Mouse (Mus musculus): ENCODE results near the gene Scaper. TPM values are rescaled to one million over a fixed set of nuclear protein-coding genes. Genes with fewer than 3 reads are reported as not detected.

Scaper gene
- total and polyA plus RNA-seq, 3 experiments = 4.2 to 5.2 (median 4.5) TPM

DNA sequence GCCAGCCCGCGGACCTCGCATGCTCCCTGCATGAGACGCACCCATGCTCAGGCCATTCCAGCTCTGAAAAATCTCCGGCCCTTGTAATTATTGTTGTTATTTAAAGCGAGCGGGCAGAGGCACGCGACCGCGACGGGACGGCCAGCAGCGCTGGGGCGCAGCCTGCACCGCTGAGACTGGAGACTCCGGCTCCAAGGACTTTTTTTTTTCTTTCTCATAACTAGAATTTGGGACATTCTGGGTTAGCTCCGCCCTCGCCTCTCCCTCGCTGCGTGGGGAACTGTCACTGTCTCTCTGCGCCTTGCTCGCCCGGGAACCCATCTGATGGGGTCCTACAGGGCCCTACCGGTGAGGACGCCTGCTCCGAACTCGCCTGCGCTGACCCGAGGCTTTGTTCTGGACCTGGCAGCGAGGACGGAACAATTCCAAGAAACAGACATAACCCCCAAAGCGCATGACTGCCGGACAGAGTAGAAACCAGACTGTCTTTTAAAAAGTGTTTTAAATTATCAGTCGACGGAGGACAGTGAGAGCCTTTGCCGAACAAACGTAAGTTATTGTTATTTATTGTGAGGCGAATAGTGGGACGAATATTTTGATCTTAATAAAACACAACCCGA is 392.3 kb downstream of the Scaper start:
- peaks cover 28% of the 10 kb centered on the region for H3K9me3 ChIP-seq (replicated peaks; ENCODE audit: low read length)
- H3K9ac ChIP-seq (ENCODE audit: insufficient read depth, low read depth) = no peak overlapping the region
- TF ChIP-seq MAZ (IDR thresholded peaks at IDR 0.05; ENCODE audit: low read depth, low read length) (no peak), KAT2A (IDR thresholded peaks at IDR 0.05; ENCODE audit: insufficient replicate concordance, low read length) (no peak), CTCF (conservative IDR thresholded peaks at IDR 0.05 in 1 of 2, IDR thresholded peaks at IDR 0.05 in 1 of 2; ENCODE audit: low read depth in 2 of 2, low read length in 2 of 2) (no peak), CHD2 (IDR thresholded peaks at IDR 0.05; ENCODE audit: low read length) (no peak), NRF1 (IDR thresholded peaks at IDR 0.05; ENCODE audit: low read depth, low read length) (no peak), MAFK (IDR thresholded peaks at IDR 0.05; ENCODE audit: insufficient replicate concordance, low read length) (no peak), MEF2A (IDR thresholded peaks at IDR 0.05; ENCODE audit: borderline replicate concordance, low read depth, low read length) (no peak), NELFE (IDR thresholded peaks at IDR 0.05; ENCODE audit: low read depth, low read length) (no peak), MAX (IDR thresholded peaks at IDR 0.05; ENCODE audit: low read length) (no peak), BHLHE40 (IDR thresholded peaks at IDR 0.05; ENCODE audit: low read depth, low read length) (no peak), MYC (IDR thresholded peaks at IDR 0.05; ENCODE audit: low read depth, low read length) (no peak), ZKSCAN1 (IDR thresholded peaks at IDR 0.05; ENCODE audit: borderline replicate concordance, low read depth, low read length) (no peak), TBP (conservative IDR thresholded peaks at IDR 0.05; ENCODE audit: low read depth, low read length) (no peak), ETS1 (conservative IDR thresholded peaks at IDR 0.05; ENCODE audit: low read depth, low read length) (no peak), IRF4 (IDR thresholded peaks at IDR 0.05; ENCODE audit: low read depth, low read length) (no peak), ZC3H11A (IDR thresholded peaks at IDR 0.05; ENCODE audit: low read depth, low read length) (no peak), USF2 (conservative IDR thresholded peaks at IDR 0.05; ENCODE audit: low read depth, low read length) (no peak), UBTF (IDR thresholded peaks at IDR 0.05; ENCODE audit: low read depth, low read length) (no peak)
- H3K36me3 ChIP-seq (replicated peaks in 1 of 2; ENCODE audit: control insufficient read depth in 1 of 2, insufficient read depth in 1 of 2, low read length in 1 of 2) = peaks cover 0 to 29% of the 10 kb centered on the region in 2 experiments
- H3K79me2 ChIP-seq (replicated peaks; ENCODE audit: control insufficient read depth, extremely low read depth, insufficient read depth, poor library complexity, severe bottlenecking) = no peaks in the 10 kb centered on the region
- H3K4me1 ChIP-seq (ENCODE audit: control insufficient read depth in 1 of 2, insufficient read depth in 2 of 2) = no peaks in the 10 kb centered on the region
- in situ Hi-C loops (cut with MboI; ENCODE audit: low pct_ligation_motif_present, low pct_unique_long_range_greater_than_20kb, low sequenced_read_pairs) = no loop called here
- no peaks in the 10 kb centered on the region for H3K27me3 ChIP-seq (replicated peaks)
- no peak overlapping the region for H3K4me3 ChIP-seq (replicated peaks in 1 of 3; ENCODE audit: low read depth in 2 of 3, low read length in 2 of 3, poor library complexity in 1 of 3)
- H3K27ac ChIP-seq (ENCODE audit: insufficient read depth, low read depth) = no peak overlapping the region
- H3K4me2 ChIP-seq (ENCODE audit: insufficient read depth, low read depth, poor library complexity, severe bottlenecking) = no peak overlapping the region
- DNase-seq (ENCODE audit: extremely low read depth) = no peak
- dilution Hi-C loops (cut with MboI; ENCODE audit: extremely low pct_ligation_motif_present, extremely low pct_unique_long_range_greater_than_20kb, low sequenced_read_pairs) = no loop called here

DNA sequence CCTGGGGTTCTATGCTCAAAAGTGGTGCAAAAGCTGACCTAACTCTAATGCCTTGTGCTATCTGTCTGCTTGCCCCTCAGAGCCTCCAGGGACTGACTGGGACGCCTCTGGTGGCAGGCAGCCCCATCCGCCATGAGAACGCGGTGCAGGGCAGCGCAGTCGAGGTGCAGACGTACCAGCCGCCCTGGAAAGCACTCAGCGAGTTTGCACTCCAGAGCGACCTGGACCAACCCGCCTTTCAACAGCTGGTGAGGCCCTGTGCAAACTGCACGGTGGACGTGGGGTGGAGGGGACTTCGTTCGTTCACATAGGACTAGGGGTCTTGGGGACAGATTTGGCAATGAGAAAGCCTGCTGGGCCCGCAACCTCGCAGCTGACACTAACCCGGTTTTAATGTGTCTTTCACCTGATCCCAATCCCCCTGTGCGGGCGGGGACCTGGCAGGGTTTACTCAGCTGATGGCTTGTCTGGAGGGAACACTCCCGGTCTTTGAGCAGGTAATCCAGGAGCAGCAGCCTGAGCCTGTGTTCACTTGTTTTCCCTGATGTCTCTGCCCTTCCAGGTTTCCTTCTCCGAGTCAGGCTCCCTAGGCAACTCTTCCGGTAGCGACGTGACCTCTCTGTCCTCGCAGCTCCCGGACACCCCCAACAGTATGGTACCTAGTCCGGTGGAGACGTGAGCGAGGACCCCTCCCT is 392.9 kb downstream of the Scaper start:
- TF ChIP-seq POLR2AphosphoS2 (IDR thresholded peaks at IDR 0.05; ENCODE audit: low read depth, low read length) (no peak), ZMIZ1 (IDR thresholded peaks at IDR 0.05; ENCODE audit: low read depth, low read length) (no peak), MEF2A (IDR thresholded peaks at IDR 0.05; ENCODE audit: borderline replicate concordance, low read depth, low read length) (no peak), UBTF (IDR thresholded peaks at IDR 0.05; ENCODE audit: low read depth, low read length) (no peak), MYC (IDR thresholded peaks at IDR 0.05; ENCODE audit: low read depth, low read length) (no peak), RCOR1 (conservative IDR thresholded peaks at IDR 0.05; ENCODE audit: low read depth, low read length) (no peak), ZC3H11A (IDR thresholded peaks at IDR 0.05; ENCODE audit: low read depth, low read length) (no peak), USF2 (conservative IDR thresholded peaks at IDR 0.05; ENCODE audit: low read depth, low read length) (no peak)
- Histone ChIP-seq H3K9me3 (replicated peaks; ENCODE audit: low read length) (peaks cover 28% of the 10 kb centered on the region), H3K27me3 (replicated peaks) (no peaks in the 10 kb centered on the region), H3K4me2 (ENCODE audit: insufficient read depth, low read depth, poor library complexity, severe bottlenecking) (no peak overlapping the region), H3K4me1 (ENCODE audit: control insufficient read depth in 1 of 2, insufficient read depth in 2 of 2) (no peaks in the 10 kb centered on the region; a peak in 1 of 4 replicates), H3K4me3 (replicated peaks in 1 of 3; ENCODE audit: low read depth in 2 of 3, low read length in 2 of 3, poor library complexity in 1 of 3) (no peak overlapping the region), H3K79me2 (replicated peaks; ENCODE audit: control insufficient read depth, extremely low read depth, insufficient read depth, poor library complexity, severe bottlenecking) (no peaks in the 10 kb centered on the region), H3K36me3 (replicated peaks in 1 of 2; ENCODE audit: control insufficient read depth in 1 of 2, insufficient read depth in 1 of 2, low read length in 1 of 2) (peaks cover 0 to 29% of the 10 kb centered on the region in 2 experiments), H3K27ac (ENCODE audit: insufficient read depth, low read depth) (no peak overlapping the region), H3K9ac (ENCODE audit: insufficient read depth, low read depth) (no peak overlapping the region)
- dilution Hi-C loops (cut with MboI; ENCODE audit: extremely low pct_ligation_motif_present, extremely low pct_unique_long_range_greater_than_20kb, low sequenced_read_pairs) (no loop called here), in situ Hi-C loops (cut with MboI; ENCODE audit: low pct_ligation_motif_present, low pct_unique_long_range_greater_than_20kb, low sequenced_read_pairs) (no loop called here)
- DNase-seq (ENCODE audit: extremely low read depth) = no peak
